Mouse (Mus musculus): ENCODE measurements around the gene Tef. TPM values are rescaled to one million over a fixed set of nuclear protein-coding genes. Genes with fewer than 3 reads are reported as not detected.

Tef gene
- polyA plus RNA-seq (2017; shearing (Covaris generic)): 30.6 TPM

GRCm38 (mm10) chr15:81802001-81802890 lies at the start of gene Tef:
Gene Tef (plus strand): TSS chr15:81802421.

GRCm38 (mm10) chr15:81858517-81859329 lies 56.5 kb downstream of the Tef start, which contains the start of gene Tob2:
Gene Tob2 (minus strand): TSS chr15:81858796.

GRCm38 (mm10) chr15:81871604-81872261 lies 69.5 kb downstream of the Tef start, which contains the start of gene Phf5a:
Gene Phf5a (minus strand): TSS chr15:81871911.

GRCm38 (mm10) chr15:81872262-81873136 lies 70.3 kb downstream of the Tef start, which contains the start of gene Aco2:
Gene Aco2 (plus strand): TSS chr15:81872309.

Other genes with a start within 250 kb of the Tef start
- gene Ep300, start 217.1 kb upstream of the Tef start, polyA plus RNA-seq (2017; shearing (Covaris generic)): 47.3 TPM
- gene L3mbtl2, start 138.5 kb upstream of the Tef start, polyA plus RNA-seq (2017; shearing (Covaris generic)): 23.6 TPM
- 0.26 TPM for gene Chadl, start 105.1 kb upstream of the Tef start, polyA plus RNA-seq (2017; shearing (Covaris generic))
- gene Zc3h7b, start 57.4 kb upstream of the Tef start, polyA plus RNA-seq (2017; shearing (Covaris generic)): 6.3 TPM
- gene Rangap1, start 56.9 kb upstream of the Tef start, polyA plus RNA-seq (2017; shearing (Covaris generic)): 64.4 TPM
- 535 TPM for gene Tob2, start 56.4 kb downstream of the Tef start, polyA plus RNA-seq (2017; shearing (Covaris generic))
- 75.8 TPM for gene Phf5a, start 69.5 kb downstream of the Tef start, polyA plus RNA-seq (2017; shearing (Covaris generic))
- gene Aco2, start 69.9 kb downstream of the Tef start, polyA plus RNA-seq (2017; shearing (Covaris generic)): 115 TPM
- gene Polr3h, start 123.8 kb downstream of the Tef start, polyA plus RNA-seq (2017; shearing (Covaris generic)): 32.1 TPM
- gene Csdc2, start 134.3 kb downstream of the Tef start, polyA plus RNA-seq (2017; shearing (Covaris generic)): not detected
- gene Pmm1, start 158.5 kb downstream of the Tef start, polyA plus RNA-seq (2017; shearing (Covaris generic)): 7.9 TPM
- not detected for gene 1700029P11Rik, start 178.1 kb downstream of the Tef start, polyA plus RNA-seq (2017; shearing (Covaris generic))
- 36.4 TPM for gene Xrcc6, start 185.4 kb downstream of the Tef start, polyA plus RNA-seq (2017; shearing (Covaris generic))
- 29.9 TPM for gene Desi1, start 231.4 kb downstream of the Tef start, polyA plus RNA-seq (2017; shearing (Covaris generic))
- 238 TPM for gene Snu13, start 245.2 kb downstream of the Tef start, polyA plus RNA-seq (2017; shearing (Covaris generic))